In genomic region chr9:92217896-92218295, GRCm38 (mm10) we compare ENCODE assay signal across 25 mouse cellular contexts. TPM values are rescaled to one million over a fixed set of nuclear protein-coding genes. Genes with fewer than 3 reads are reported as not detected.
"Had no signal": no experiment of that assay in that cellular context is flagged by ENCODE, and none has a peak within 500 bp of the region (broad histone marks: within the 10 kb centered on the region; RNA-seq: fewer than 3 reads in every experiment).

No protein-coding gene starts in this region.

- H3K27ac ChIP-seq: limb, embryonic 12.5 days; limb, embryonic 15.5 days; liver, embryonic 12.5 days; liver, embryonic 15.5 days; midbrain, embryonic 12.5 days; neural tube, embryonic 13.5 days; stomach, embryonic 15.5 days had no signal

- H3K4me1 ChIP-seq: limb, embryonic 12.5 days; limb, embryonic 15.5 days; liver, embryonic 15.5 days; midbrain, embryonic 12.5 days; neural tube, embryonic 13.5 days; stomach, embryonic 15.5 days had no signal

- H3K9me3 ChIP-seq: limb, embryonic 12.5 days; limb, embryonic 15.5 days; liver, embryonic 12.5 days; liver, embryonic 15.5 days; midbrain, embryonic 12.5 days; neural tube, embryonic 13.5 days; stomach, embryonic 15.5 days had no signal

- DNase-seq: kidney, adult 18-20 months; kidney, postnatal 4 days; left cerebral cortex, postnatal 4 days; lung, adult 2 months; retina, postnatal 1 day; right cerebral cortex, postnatal 25 days; spleen, adult 18-20 months; thymus, adult 18-20 months; thymus, postnatal 36 days had no signal

- H3K36me3 ChIP-seq: limb, embryonic 12.5 days; limb, embryonic 15.5 days; liver, embryonic 12.5 days; liver, embryonic 15.5 days; midbrain, embryonic 12.5 days; neural tube, embryonic 13.5 days; stomach, embryonic 15.5 days had no signal

- H3K9ac ChIP-seq: limb, embryonic 12.5 days; limb, embryonic 15.5 days; liver, embryonic 12.5 days; liver, embryonic 15.5 days; midbrain, embryonic 12.5 days; neural tube, embryonic 13.5 days; stomach, embryonic 15.5 days had no signal

- H3K4me3 ChIP-seq: limb, embryonic 12.5 days; limb, embryonic 15.5 days; liver, embryonic 12.5 days; liver, embryonic 15.5 days; midbrain, embryonic 12.5 days; myocyte; neural tube, embryonic 13.5 days; stomach, embryonic 15.5 days had no signal

- ATAC-seq: liver, embryonic 12.5 days had no signal

- H3K4me2 ChIP-seq: limb, embryonic 12.5 days; limb, embryonic 15.5 days; liver, embryonic 12.5 days; liver, embryonic 15.5 days; midbrain, embryonic 12.5 days; neural tube, embryonic 13.5 days; stomach, embryonic 15.5 days had no signal

- H3K27me3 ChIP-seq: limb, embryonic 12.5 days; limb, embryonic 15.5 days; liver, embryonic 12.5 days; liver, embryonic 15.5 days; midbrain, embryonic 12.5 days; neural tube, embryonic 13.5 days; stomach, embryonic 15.5 days had no signal

RNA-seq across cellular contexts. Expression of gene Plscr5, which starts 25.2 kb away (rescaled TPM):
- total RNA-seq: layer of hippocampus, adult 18-20 months; left cerebral cortex, adult 8-10 months; left cerebral cortex, postnatal 14 days; monocyte, adult 5-6 weeks; neutrophil, adult 5-6 weeks had no signal
- polyA plus RNA-seq: kidney, embryonic 16.5 days; limb, embryonic 12.5 days; limb, embryonic 15.5 days; liver, embryonic 12.5 days; liver, embryonic 15.5 days; lung, adult 2 months; lung, embryonic 16.5 days; midbrain, embryonic 12.5 days; myocyte; stomach, embryonic 15.5 days; urinary bladder, adult 2 months had no signal

RNA-seq across cellular contexts. Expression of gene Plscr2, which starts 57.5 kb away (rescaled TPM):
- total RNA-seq: monocyte, adult 5-6 weeks had no signal
